Mouse (Mus musculus): ENCODE results near the gene Dennd2a.

GRCm38 (mm10) chr6:39527811-39528210, 29.9 kb downstream of the Dennd2a start:
- TF ChIP-seq MAFK (IDR thresholded peaks at IDR 0.05; ENCODE audit: insufficient read depth, low read depth, low read length) (no peak), HCFC1 (IDR thresholded peaks at IDR 0.05; ENCODE audit: borderline replicate concordance, insufficient read depth, low read length) (no peak), ZNF384 (IDR thresholded peaks at IDR 0.05; ENCODE audit: low read depth, low read length) (no peak), CHD2 (IDR thresholded peaks at IDR 0.05; ENCODE audit: low read depth, low read length) (no peak), ZC3H11A (IDR thresholded peaks at IDR 0.05; ENCODE audit: borderline replicate concordance, low read depth, low read length) (no peak)
